Mouse (Mus musculus) left cerebral cortex, postnatal 36 days (tissue): ENCODE results near the gene Nt5c2. TPM values are rescaled to one million over a fixed set of nuclear protein-coding genes. Genes with fewer than 3 reads are reported as not detected.

Source experiments
- DNase-seq, 2 experiments: peaks; one replicate each; pipeline ENCODE4 v3.0.0; 2021 to 2022; ENCODE audit warnings: low spot score in 2 of 2, mixed read lengths in 1 of 2
- intact Hi-C: fragments of 180-260 bp; cut with DNase I; formaldehyde crosslinking; loops from one replicate; pipeline ENCODE4 v1.15.1; 2025
- total RNA-seq, 2 experiments: library from RNA; stranded (reverse); gene quantifications; 2 replicates each; pipeline ENCODE4 v1.2.3; 2021

The Nt5c2 gene
- total RNA-seq, 2 experiments from 2014 or later: 68.1 to 78.8 TPM

- no peak for DNase-seq
- intact Hi-C loops: no loop called here
Measured at GRCm38 (mm10) chr19:46904907-46905306, 110.0 kb downstream of the Nt5c2 start.

- intact Hi-C loops: no loop called here
- DNase-seq: no peak
Measured at GRCm38 (mm10) chr19:46903379-46903778, 111.6 kb downstream of the Nt5c2 start.

- intact Hi-C loops: no loop called here
Measured at GRCm38 (mm10) chr19:46901323-46901722, 113.6 kb downstream of the Nt5c2 start.

GRCm38 (mm10) chr19:46900786-46901185 lies 114.2 kb downstream of the Nt5c2 start:
- no peak for DNase-seq
- intact Hi-C loops: no loop called here

More at GRCm38 (mm10) chr19:46901323-46901722, 113.6 kb downstream of the Nt5c2 start:
- no peak for DNase-seq

- intact Hi-C loops: no loop called here
- DNase-seq: no peak
Measured at GRCm38 (mm10) chr19:46899871-46900270, 115.1 kb downstream of the Nt5c2 start.

- intact Hi-C loops: no loop called here
- DNase-seq: no peak
Measured at GRCm38 (mm10) chr19:46899306-46899705, 115.6 kb downstream of the Nt5c2 start.

GRCm38 (mm10) chr19:46898222-46898621 lies 116.7 kb downstream of the Nt5c2 start:
- intact Hi-C loops: no loop called here
- DNase-seq: no peak

- DNase-seq: no peak
- intact Hi-C loops: no loop called here
Measured at GRCm38 (mm10) chr19:46897135-46897534, 117.8 kb downstream of the Nt5c2 start.

GRCm38 (mm10) chr19:46893484-46893883 lies 121.5 kb downstream of the Nt5c2 start:
- intact Hi-C loops: no loop called here

GRCm38 (mm10) chr19:46892856-46893255 lies 122.1 kb downstream of the Nt5c2 start:
- DNase-seq: no peak
- intact Hi-C loops: no loop called here

More at GRCm38 (mm10) chr19:46893484-46893883, 121.5 kb downstream of the Nt5c2 start:
- DNase-seq: no peak

- no peak for DNase-seq
- intact Hi-C loops: no loop called here
Measured at GRCm38 (mm10) chr19:46890657-46891056, 124.3 kb downstream of the Nt5c2 start.

GRCm38 (mm10) chr19:46889666-46890065 lies 125.3 kb downstream of the Nt5c2 start:
- no peak for DNase-seq
- intact Hi-C loops: loop anchor here (5.0 kb wide), 1 partner anchor 43 kb away; no protein-coding TSS in a partner anchor

- intact Hi-C loops: loop anchor here (5.0 kb wide), 1 partner anchor 44 kb away; no protein-coding TSS in a partner anchor
- DNase-seq: no peak
Measured at GRCm38 (mm10) chr19:46887811-46888527, 127.0 kb downstream of the Nt5c2 start.

GRCm38 (mm10) chr19:46886826-46887225 lies 128.1 kb downstream of the Nt5c2 start:
- DNase-seq: no peak
- intact Hi-C loops: loop anchor here (5.0 kb wide), 1 partner anchor 45 kb away; no protein-coding TSS in a partner anchor

GRCm38 (mm10) chr19:46885365-46885764 lies 129.6 kb downstream of the Nt5c2 start:
- no peak for DNase-seq
- intact Hi-C loops: loop anchor here (5.0 kb wide), 1 partner anchor 47 kb away; no protein-coding TSS in a partner anchor

GRCm38 (mm10) chr19:46879876-46880275 lies 135.1 kb downstream of the Nt5c2 start:
- intact Hi-C loops: loop anchor here (5.0 to 10.0 kb wide), 2 partner anchors 167 to 285 kb away; partner anchors contain the start of gene Wbp1l

GRCm38 (mm10) chr19:46878346-46878745 lies 136.6 kb downstream of the Nt5c2 start:
- DNase-seq: peak in 1 of 2 experiments; percentile 53
- intact Hi-C loops: loop anchor here (5.0 to 10.0 kb wide), 2 partner anchors 169 to 284 kb away; partner anchors contain the start of gene Wbp1l

More at GRCm38 (mm10) chr19:46879876-46880275, 135.1 kb downstream of the Nt5c2 start:
- no peak for DNase-seq

- peak in 1 of 2 experiments; percentile 30 for DNase-seq
- intact Hi-C loops: loop anchor here (5.0 to 10.0 kb wide), 2 partner anchors 169 to 283 kb away; partner anchors contain the start of gene Wbp1l
Measured at GRCm38 (mm10) chr19:46877886-46878285, 137.1 kb downstream of the Nt5c2 start.

- intact Hi-C loops: loop anchor here (1.0 to 10.0 kb wide), 3 partner anchors 116 to 281 kb away; partner anchors contain the start of gene Wbp1l
Measured at GRCm38 (mm10) chr19:46875790-46876189, 139.2 kb downstream of the Nt5c2 start.

GRCm38 (mm10) chr19:46873924-46874323 lies 141.0 kb downstream of the Nt5c2 start:
- DNase-seq: no peak
- intact Hi-C loops: loop anchor here (10.0 kb wide), 1 partner anchor 279 kb away; the partner anchor contains the start of gene Wbp1l

More at GRCm38 (mm10) chr19:46875790-46876189, 139.2 kb downstream of the Nt5c2 start:
- DNase-seq: peak; percentile 75 to 83
